Mouse (Mus musculus) heart, embryonic 15.5 days (tissue): ENCODE measurements at regions not wholly inside any gene's neighbourhood (a gene's known extent, or its start where the extent isn't known, plus 50 kb on each side); places are given as distances from the start of the nearest gene placed in this dataset.

Experiments
- ATAC-seq: fragments of 200-750 bp; cut with Nextera tagmentation; replicated peaks from 2 replicates; pipeline ENCODE4 v1.8.0; 2017; ENCODE audit warnings: low read depth, moderate TSS enrichment; ENCODE audit not compliant: insufficient number of reproducible peaks, insufficient read depth, low FRiP score
- H3K27ac ChIP-seq: fragments of 300-500 bp; sonication (generic); 2 replicates; pipeline ENCODE4 v1.5.1; 2015; ENCODE audit warnings: mild to moderate bottlenecking, inconsistent platforms
- H3K27me3 ChIP-seq: fragments of 300-500 bp; sonication (generic); 2 replicates; pipeline ENCODE4 v1.6.1; 2015; ENCODE audit warnings: inconsistent platforms
- H3K36me3 ChIP-seq: fragments of 300-500 bp; sonication (generic); 2 replicates; pipeline ENCODE4 v1.6.1; 2015; ENCODE audit warnings: mild to moderate bottlenecking, inconsistent platforms
- H3K4me1 ChIP-seq: fragments of 300-500 bp; sonication (generic); replicated peaks from 2 replicates; pipeline ENCODE4 v1.6.1; 2015; ENCODE audit warnings: inconsistent platforms
- H3K4me2 ChIP-seq: fragments of 300-500 bp; sonication (generic); 2 replicates; pipeline ENCODE4 v1.6.1; 2015; ENCODE audit warnings: inconsistent platforms, mild to moderate bottlenecking, moderate library complexity
- H3K4me3 ChIP-seq: fragments of 300-500 bp; sonication (generic); 2 replicates; pipeline ENCODE4 v1.5.1; 2015; ENCODE audit warnings: mild to moderate bottlenecking, inconsistent platforms
- H3K9ac ChIP-seq: fragments of 300-500 bp; sonication (generic); 2 replicates; pipeline ENCODE4 v1.6.1; 2015; ENCODE audit warnings: mild to moderate bottlenecking, inconsistent platforms
- H3K9me3 ChIP-seq: fragments of 300-500 bp; sonication (generic); replicated peaks from 2 replicates; pipeline ENCODE4 v1.6.1; 2016; ENCODE audit warnings: inconsistent platforms
- WGBS: fragments of 180-500 bp; shearing (Covaris S2); methylation state at CpG from one replicate; pipeline ENCODE4 v1.1.7; 2015; ENCODE audit warnings: mixed read lengths; 5-methylcytosine and 5-hydroxymethylcytosine counted together

DNA sequence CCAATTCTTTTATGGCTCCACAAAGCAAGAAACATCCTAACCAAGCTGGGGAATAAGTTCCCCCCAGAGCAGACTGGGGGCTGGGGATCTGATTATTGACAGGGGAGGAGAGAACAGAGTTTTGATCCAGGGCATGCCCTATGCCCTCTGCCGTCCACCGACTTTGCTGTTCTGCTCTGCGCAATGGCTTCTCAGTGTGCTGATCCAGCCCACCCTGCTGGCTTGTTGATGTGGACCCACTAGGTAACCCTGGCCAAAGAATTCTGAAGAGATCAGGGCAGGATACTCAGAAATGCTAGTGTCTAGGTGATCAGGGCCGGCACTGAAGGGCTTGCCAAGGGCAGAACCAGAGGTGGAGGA lies 327.8 kb upstream of the Sall1 start:
- H3K27me3 ChIP-seq: no peaks in the 10 kb centered on the region
- no peaks in the 10 kb centered on the region for H3K4me1 ChIP-seq
- no peaks in the 10 kb centered on the region for H3K36me3 ChIP-seq
- no peak overlapping the region for H3K9ac ChIP-seq
- no peak overlapping the region for H3K4me3 ChIP-seq
- WGBS: 53% methylated on average over 4 of the region's 4 CpGs
- H3K9me3 ChIP-seq: no peaks in the 10 kb centered on the region
- H3K27ac ChIP-seq: no peak overlapping the region
- ATAC-seq: no peak
- H3K4me2 ChIP-seq: no peak overlapping the region

GRCm38 (mm10) chr8:89370816-89371772 lies 327.1 kb upstream of the Sall1 start:
- Histone ChIP-seq H3K4me3 (no peak overlapping the region), H3K27me3 (no peaks in the 10 kb centered on the region), H3K9me3 (no peaks in the 10 kb centered on the region), H3K27ac (no peak overlapping the region), H3K9ac (no peak overlapping the region), H3K36me3 (no peaks in the 10 kb centered on the region), H3K4me2 (no peak overlapping the region), H3K4me1 (no peaks in the 10 kb centered on the region)
- WGBS: 59% methylated on average over 20 of the region's 20 CpGs
- no peak for ATAC-seq

DNA sequence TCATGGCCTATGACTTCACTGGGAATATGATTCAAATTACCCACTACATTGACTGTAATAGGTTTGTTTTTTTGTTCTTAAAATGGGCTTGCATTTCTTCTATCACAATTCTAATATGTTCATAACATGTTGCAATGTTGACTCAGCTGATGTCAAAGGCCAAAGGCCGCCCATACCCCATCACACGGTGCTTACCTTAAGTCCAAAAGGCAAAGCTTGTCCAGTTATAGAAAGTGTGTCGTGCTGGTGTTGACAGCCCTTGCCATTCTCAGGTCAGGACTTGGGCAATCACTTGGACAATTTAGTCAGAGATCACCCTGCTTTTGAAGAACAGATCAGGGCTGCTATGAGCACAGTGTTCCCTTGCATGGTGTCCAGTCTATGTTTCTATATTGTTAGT lies 321.5 kb upstream of the Sall1 start:
- Histone ChIP-seq H3K36me3 (no peaks in the 10 kb centered on the region), H3K9me3 (no peaks in the 10 kb centered on the region), H3K4me3 (no peak overlapping the region), H3K27me3 (no peaks in the 10 kb centered on the region), H3K4me2 (no peak overlapping the region), H3K9ac (no peak overlapping the region), H3K27ac (no peak overlapping the region), H3K4me1 (no peaks in the 10 kb centered on the region)
- no peak for ATAC-seq
- 82% methylated on average over 3 of the region's 3 CpGs for whole genome bisulfite sequencing

DNA sequence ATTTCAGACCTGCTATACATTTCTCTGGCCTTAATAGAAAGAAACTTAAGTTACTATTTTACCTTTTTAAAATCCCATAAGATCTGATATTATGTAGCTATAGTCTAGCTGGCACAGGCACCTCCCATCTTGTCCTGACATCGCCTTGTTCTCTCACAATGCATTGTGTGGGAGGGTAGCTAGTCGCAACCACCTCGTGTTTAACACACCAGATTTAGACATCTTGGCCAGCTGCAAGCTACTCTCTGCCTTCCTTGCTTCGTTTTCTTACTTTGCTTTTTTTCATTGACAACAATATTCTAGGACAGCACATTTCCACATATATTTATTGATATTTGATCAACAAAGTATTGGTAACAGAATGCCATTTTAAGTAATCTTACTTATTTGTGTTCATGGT lies 314.4 kb upstream of the Sall1 start:
- 75% methylated on average over 4 of the region's 4 CpGs for WGBS
- H3K4me3 ChIP-seq: no peak overlapping the region

GRCm38 (mm10) chr8:89345547-89345946 lies 301.6 kb upstream of the Sall1 start:
- no peaks in the 10 kb centered on the region for H3K36me3 ChIP-seq
- H3K27ac ChIP-seq: no peak overlapping the region
- WGBS: 76% methylated on average over 3 of the region's 3 CpGs
- H3K9me3 ChIP-seq: no peaks in the 10 kb centered on the region
- no peak overlapping the region for H3K9ac ChIP-seq
- no peak overlapping the region for H3K4me3 ChIP-seq
- no peaks in the 10 kb centered on the region for H3K4me1 ChIP-seq
- ATAC-seq: no peak
- no peaks in the 10 kb centered on the region for H3K27me3 ChIP-seq
- H3K4me2 ChIP-seq: no peak overlapping the region

More for the DNA sequence above, 314.4 kb upstream of the Sall1 start:
- ATAC-seq: no peak
- no peak overlapping the region for H3K9ac ChIP-seq
- no peaks in the 10 kb centered on the region for H3K9me3 ChIP-seq
- H3K27me3 ChIP-seq: no peaks in the 10 kb centered on the region
- H3K36me3 ChIP-seq: no peaks in the 10 kb centered on the region
- no peaks in the 10 kb centered on the region for H3K4me1 ChIP-seq
- no peak overlapping the region for H3K27ac ChIP-seq
- H3K4me2 ChIP-seq: no peak overlapping the region

DNA sequence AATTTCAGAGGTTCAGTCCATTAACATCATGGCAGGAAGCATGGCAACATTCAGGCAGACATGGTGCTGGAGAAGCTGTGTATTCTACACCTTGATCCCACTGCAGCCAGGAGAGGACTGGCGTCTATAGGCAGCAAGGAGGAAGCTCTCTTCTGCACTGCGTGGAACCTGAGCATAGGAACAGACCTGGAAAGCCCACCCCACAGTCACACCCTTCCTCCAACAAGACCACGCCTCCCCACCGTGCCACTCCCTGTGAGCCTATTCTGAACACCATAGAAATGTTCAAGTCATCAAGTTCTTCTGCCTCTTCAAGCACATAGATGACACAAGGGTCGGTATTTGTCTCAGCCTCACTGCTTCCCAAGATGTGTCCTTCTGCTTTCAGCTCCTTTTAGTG lies 297.7 kb upstream of the Sall1 start:
- H3K4me3 ChIP-seq: no peak overlapping the region
- no peak overlapping the region for H3K4me2 ChIP-seq
- H3K36me3 ChIP-seq: no peaks in the 10 kb centered on the region
- WGBS: 83% methylated on average over 5 of the region's 5 CpGs
- H3K9me3 ChIP-seq: no peaks in the 10 kb centered on the region
- H3K27me3 ChIP-seq: no peaks in the 10 kb centered on the region
- no peak overlapping the region for H3K27ac ChIP-seq
- H3K4me1 ChIP-seq: no peaks in the 10 kb centered on the region
- H3K9ac ChIP-seq: no peak overlapping the region
- no peak for ATAC-seq

DNA sequence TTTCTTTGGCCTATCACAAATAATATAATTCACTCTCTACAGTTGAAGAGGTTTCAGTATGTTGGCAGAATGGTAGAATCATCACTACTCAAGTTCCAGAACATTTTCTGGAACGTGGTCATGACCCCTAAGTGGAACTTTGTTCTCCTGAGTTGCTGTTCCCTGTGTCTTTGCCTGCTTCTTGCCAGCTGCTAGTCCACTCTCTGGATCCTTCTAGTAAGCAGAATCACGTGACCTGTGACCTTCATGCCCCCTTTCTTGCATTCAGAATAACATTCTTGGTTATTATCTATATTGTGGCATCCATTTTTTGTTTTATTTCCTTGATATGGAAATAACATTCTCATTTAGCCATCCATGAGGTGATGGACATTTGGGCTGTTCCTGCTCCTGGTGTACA lies 291.5 kb upstream of the Sall1 start:
- WGBS: 69% methylated on average over 2 of the region's 2 CpGs
- Histone ChIP-seq H3K27ac (no peak overlapping the region), H3K4me3 (no peak overlapping the region), H3K9me3 (no peaks in the 10 kb centered on the region), H3K4me2 (no peak overlapping the region), H3K9ac (no peak overlapping the region), H3K4me1 (no peaks in the 10 kb centered on the region), H3K36me3 (no peaks in the 10 kb centered on the region), H3K27me3 (no peaks in the 10 kb centered on the region)
- ATAC-seq: no peak

- WGBS: 91% methylated on average over 2 of the region's 2 CpGs
- H3K9me3 ChIP-seq: no peaks in the 10 kb centered on the region
- H3K27ac ChIP-seq: no peak overlapping the region
- H3K27me3 ChIP-seq: no peaks in the 10 kb centered on the region
- no peaks in the 10 kb centered on the region for H3K36me3 ChIP-seq
- H3K4me2 ChIP-seq: no peak overlapping the region
- H3K9ac ChIP-seq: no peak overlapping the region
- H3K4me3 ChIP-seq: no peak overlapping the region
- ATAC-seq: no peak
- no peaks in the 10 kb centered on the region for H3K4me1 ChIP-seq
Measured at GRCm38 (mm10) chr8:89325751-89326351, 281.9 kb upstream of the Sall1 start.

- no peak overlapping the region for H3K9ac ChIP-seq
- H3K9me3 ChIP-seq: no peaks in the 10 kb centered on the region
- H3K27ac ChIP-seq: no peak overlapping the region
- no peaks in the 10 kb centered on the region for H3K4me1 ChIP-seq
- H3K27me3 ChIP-seq: no peaks in the 10 kb centered on the region
- no peak for ATAC-seq
- WGBS: 77% methylated on average over 5 of the region's 5 CpGs
- no peak overlapping the region for H3K4me2 ChIP-seq
- H3K36me3 ChIP-seq: no peaks in the 10 kb centered on the region
- no peak overlapping the region for H3K4me3 ChIP-seq
Measured at GRCm38 (mm10) chr8:89325248-89325645, 281.3 kb upstream of the Sall1 start.

GRCm38 (mm10) chr8:89324462-89325247 lies 280.7 kb upstream of the Sall1 start:
- H3K27me3 ChIP-seq: no peaks in the 10 kb centered on the region
- H3K4me2 ChIP-seq: no peak overlapping the region

GRCm38 (mm10) chr8:89317514-89318289 lies 273.7 kb upstream of the Sall1 start:
- H3K36me3 ChIP-seq: no peaks in the 10 kb centered on the region
- no peaks in the 10 kb centered on the region for H3K27me3 ChIP-seq
- H3K4me2 ChIP-seq: peak overlapping the region; percentile 53
- 0 out of 2 replicates have a peak overlapping the region, but pooled peaks have one; percentile 7 for H3K4me3 ChIP-seq
- 29% methylated on average over 18 of the region's 18 CpGs for WGBS
- no peak for ATAC-seq
- no peak overlapping the region for H3K27ac ChIP-seq
- H3K9ac ChIP-seq: no peak overlapping the region; the same call in 1 of the 2 replicates
- peaks cover 5% of the 10 kb centered on the region; the same call in 1 of the 2 replicates for H3K4me1 ChIP-seq
- H3K9me3 ChIP-seq: no peaks in the 10 kb centered on the region

More at GRCm38 (mm10) chr8:89324462-89325247, 280.7 kb upstream of the Sall1 start:
- no peak for ATAC-seq
- Histone ChIP-seq H3K36me3 (no peaks in the 10 kb centered on the region), H3K4me1 (no peaks in the 10 kb centered on the region), H3K9ac (no peak overlapping the region), H3K4me3 (no peak overlapping the region), H3K9me3 (no peaks in the 10 kb centered on the region), H3K27ac (no peak overlapping the region)
- WGBS: 70% methylated on average over 12 of the region's 12 CpGs
